In genomic region chr4:86712751-86713195, GRCm38 (mm10) we compare ENCODE assay signal across 9 mouse cellular contexts. TPM values are rescaled to one million over a fixed set of nuclear protein-coding genes. Genes with fewer than 3 reads are reported as not detected.
DNase-seq lines count a peak whose midpoint lies in the region; ATAC-seq and TF ChIP-seq lines count a peak whose summit lies in the region.
"Had no signal": no experiment of that assay in that cellular context is flagged by ENCODE, and none has a peak within 500 bp of the region (broad histone marks: within the 10 kb centered on the region; RNA-seq: fewer than 3 reads in every experiment).

No protein-coding gene starts in this region.

- no peaks in the 10 kb centered on the region for H3K9me3 ChIP-seq in forebrain, postnatal 0 days (ENCODE audit: low read length)
- no peaks in the 10 kb centered on the region for H3K9me3 ChIP-seq in forebrain, embryonic 16.5 days (ENCODE audit: control insufficient read depth, low read length)
- no peaks in the 10 kb centered on the region for H3K9me3 ChIP-seq in kidney, embryonic 15.5 days (replicated peaks)
- H3K9me3 ChIP-seq: hindbrain, embryonic 15.5 days had no signal

- H3K4me2 ChIP-seq in forebrain, postnatal 0 days (ENCODE audit: low read depth), result no peak overlapping the region
- no peak overlapping the region for H3K4me2 ChIP-seq in forebrain, embryonic 16.5 days (ENCODE audit: low read length)
- no peak overlapping the region for H3K4me2 ChIP-seq in kidney, embryonic 15.5 days
- H3K4me2 ChIP-seq: hindbrain, embryonic 15.5 days had no signal

- WGBS in forebrain, postnatal 0 days, result 71% methylated on average over 12 of the region's 12 CpGs
- WGBS in forebrain, embryonic 16.5 days, result 76% methylated on average over 12 of the region's 12 CpGs
- WGBS in small intestine, adult 2 months, result 10% methylated on average over 12 of the region's 12 CpGs
- 83% methylated on average over 12 of the region's 12 CpGs for WGBS in kidney, embryonic 15.5 days

- no peaks in the 10 kb centered on the region for H3K4me1 ChIP-seq in forebrain, postnatal 0 days (ENCODE audit: insufficient read depth)
- no peaks in the 10 kb centered on the region; the same call in none of the 2 replicates for H3K4me1 ChIP-seq in forebrain, embryonic 16.5 days (replicated peaks; ENCODE audit: control insufficient read depth, insufficient read depth, low read length)
- peaks cover 11% of the 10 kb centered on the region; the same call in 1 of the 2 replicates for H3K4me1 ChIP-seq in small intestine, adult 2 months (ENCODE audit: control insufficient read depth, insufficient read depth, insufficient read length, low read length)
- H3K4me1 ChIP-seq in kidney, embryonic 15.5 days, result peaks cover 3% of the 10 kb centered on the region; the same call in 1 of the 2 replicates
- H3K4me1 ChIP-seq: hindbrain, embryonic 15.5 days had no signal

- DNase-seq in forebrain, postnatal 0 days, result peak; percentile 26
- DNase-seq in adrenal gland, postnatal 10 days, result peak; percentile 64
- peak; percentile 47 for DNase-seq in gastrocnemius, postnatal 25 days
- peak; percentile 37 to 54 for DNase-seq in left cerebral cortex, adult 2 months (ENCODE audit: extremely low spot score in 1 of 2, low spot score in 2 of 2)
- no peak for DNase-seq in kidney, adult 8-10 months

- no peak overlapping the region for H3K4me3 ChIP-seq in forebrain, postnatal 0 days (ENCODE audit: low read depth, low read length)
- H3K4me3 ChIP-seq in forebrain, embryonic 16.5 days (replicated peaks; ENCODE audit: low read length), result no peak overlapping the region
- H3K4me3 ChIP-seq in left cerebral cortex, adult 2 months, result peak overlapping the region; percentile 19
- H3K4me3 ChIP-seq in small intestine, adult 2 months (ENCODE audit: low read depth, low read length), result peak overlapping the region; percentile 57
- H3K4me3 ChIP-seq in kidney, embryonic 15.5 days (replicated peaks), result no peak overlapping the region
- H3K4me3 ChIP-seq: hindbrain, embryonic 15.5 days had no signal

- intact Hi-C loops in left cerebral cortex, adult 2 months (cut with DNase I), result no loop called here

- TF ChIP-seq POLR2A in small intestine, adult 2 months (IDR thresholded peaks at IDR 0.05; ENCODE audit: low read depth, low read length), result peak; percentile 33; the same call in 1 of the 2 replicates

- ATAC-seq in forebrain, postnatal 0 days, result no peak
- no peak for ATAC-seq in forebrain, embryonic 16.5 days
- ATAC-seq in kidney, embryonic 15.5 days (replicated peaks; ENCODE audit: low FRiP score), result no peak

- no peak for TF ChIP-seq CTCF in forebrain, postnatal 0 days (IDR thresholded peaks at IDR 0.05; ENCODE audit: low read depth)
- no peak for TF ChIP-seq CTCF in left cerebral cortex, adult 2 months (IDR thresholded peaks at IDR 0.05)
- TF ChIP-seq CTCF in small intestine, adult 2 months (IDR thresholded peaks at IDR 0.05; ENCODE audit: extremely low read depth, insufficient read length, insufficient replicate concordance, low read depth, low read length), result no peak

- H3K9ac ChIP-seq in forebrain, postnatal 0 days, result no peak overlapping the region
- H3K9ac ChIP-seq in forebrain, embryonic 16.5 days (replicated peaks; ENCODE audit: low read depth, low read length), result no peak overlapping the region
- H3K9ac ChIP-seq in kidney, embryonic 15.5 days, result no peak overlapping the region
- H3K9ac ChIP-seq: hindbrain, embryonic 15.5 days had no signal

- H3K27me3 ChIP-seq in forebrain, postnatal 0 days (ENCODE audit: insufficient read depth, low read length), result no peaks in the 10 kb centered on the region
- no peaks in the 10 kb centered on the region for H3K27me3 ChIP-seq in forebrain, embryonic 16.5 days (replicated peaks; ENCODE audit: control insufficient read depth, insufficient read depth, low read length)
- H3K27me3 ChIP-seq in small intestine, adult 2 months (ENCODE audit: control insufficient read depth, insufficient read depth, low read length), result no peaks in the 10 kb centered on the region
- H3K27me3 ChIP-seq in kidney, embryonic 15.5 days, result no peaks in the 10 kb centered on the region
- H3K27me3 ChIP-seq: hindbrain, embryonic 15.5 days had no signal

- H3K36me3 ChIP-seq in forebrain, postnatal 0 days (ENCODE audit: insufficient read depth), result no peaks in the 10 kb centered on the region
- no peaks in the 10 kb centered on the region for H3K36me3 ChIP-seq in forebrain, embryonic 16.5 days (ENCODE audit: control insufficient read depth, insufficient read depth)
- H3K36me3 ChIP-seq in small intestine, adult 2 months (ENCODE audit: control insufficient read depth, insufficient read depth, low read length), result no peaks in the 10 kb centered on the region
- no peaks in the 10 kb centered on the region for H3K36me3 ChIP-seq in kidney, embryonic 15.5 days
- H3K36me3 ChIP-seq: hindbrain, embryonic 15.5 days had no signal

- no peak overlapping the region for H3K27ac ChIP-seq in forebrain, postnatal 0 days (ENCODE audit: low read depth, low read length)
- no peak overlapping the region for H3K27ac ChIP-seq in forebrain, embryonic 16.5 days (ENCODE audit: low read length)
- peak overlapping the region; percentile 58 for H3K27ac ChIP-seq in left cerebral cortex, adult 2 months
- H3K27ac ChIP-seq in small intestine, adult 2 months (ENCODE audit: insufficient read depth, low read depth, low read length), result peak overlapping the region; percentile 89
- H3K27ac ChIP-seq in kidney, embryonic 15.5 days, result no peak overlapping the region
- H3K27ac ChIP-seq: hindbrain, embryonic 15.5 days had no signal

RNA-seq across cellular contexts. Expression of gene Dennd4c, which starts 35.6 kb away (rescaled TPM):
- 11.6 and 28.7 TPM in 2 replicates for total RNA-seq in forebrain, postnatal 0 days (2014; rRNA removed)
- 0.89 and 1.9 TPM in 2 replicates for polyA plus RNA-seq in forebrain, postnatal 0 days (2015; fragmentation: Nextera tagmentation; extraction: Ambion mirVana)
- polyA plus RNA-seq in forebrain, embryonic 16.5 days (2015; fragmentation: Nextera tagmentation; extraction: Ambion mirVana), result 3.2 and 4.7 TPM in 2 replicates
- total RNA-seq in adrenal gland, postnatal 10 days (2021), result 10 to 100 TPM; 32.7 to 39.9 TPM
- 10 to 100 TPM; 23.2 to 27.5 TPM for total RNA-seq in gastrocnemius, postnatal 25 days (2021)
- total RNA-seq in left cerebral cortex, adult 2 months (2021), result 10 to 100 TPM in 1 of 2 experiments, 1 to 10 TPM in 1; 9.6 to 12.2 TPM
- polyA plus RNA-seq in small intestine, adult 2 months (2012; rRNA removed), result 2.4 and 4.4 TPM in 2 replicates
- 6.8 and 8.5 TPM in 2 replicates for polyA plus RNA-seq in kidney, embryonic 15.5 days (2015; fragmentation: Nextera tagmentation; extraction: Ambion mirVana)

RNA-seq across cellular contexts. Expression of gene Plin2, which starts 42.9 kb away (rescaled TPM):
- total RNA-seq in forebrain, postnatal 0 days (2014; rRNA removed), result 32.7 and 35.5 TPM in 2 replicates
- polyA plus RNA-seq in forebrain, postnatal 0 days (2015; fragmentation: Nextera tagmentation; extraction: Ambion mirVana), result 35.5 and 36.2 TPM in 2 replicates
- 37.3 and 43.7 TPM in 2 replicates for polyA plus RNA-seq in forebrain, embryonic 16.5 days (2015; fragmentation: Nextera tagmentation; extraction: Ambion mirVana)
- 100 to 1,000 TPM; 298 to 336 TPM for total RNA-seq in adrenal gland, postnatal 10 days (2021)
- 10 to 100 TPM; 58.2 to 75.2 TPM for total RNA-seq in gastrocnemius, postnatal 25 days (2021)
- total RNA-seq in left cerebral cortex, adult 2 months (2021), result 10 to 100 TPM in 1 of 2 experiments, 1 to 10 TPM in 1; 7.7 to 11.3 TPM
- 41.0 and 119 TPM in 2 replicates for polyA plus RNA-seq in small intestine, adult 2 months (2012; rRNA removed)
- polyA plus RNA-seq in kidney, embryonic 15.5 days (2015; fragmentation: Nextera tagmentation; extraction: Ambion mirVana), result 58.0 and 70.8 TPM in 2 replicates

Comparison
In these comparisons a context has a peak if more than half of its experiments do, and no peak if none do; other contexts are left out.
1. DNase-seq: peak in forebrain, postnatal 0 days (single experiment), adrenal gland, postnatal 10 days (single experiment), gastrocnemius, postnatal 25 days (single experiment) and left cerebral cortex, adult 2 months (2 of 2); none in kidney, adult 8-10 months (0 of 2).
2. H3K27ac ChIP-seq: peak in left cerebral cortex, adult 2 months (single experiment) and small intestine, adult 2 months (single experiment); none in forebrain, postnatal 0 days (single experiment), forebrain, embryonic 16.5 days (single experiment) and kidney, embryonic 15.5 days (single experiment).
3. H3K4me3 ChIP-seq: peak in left cerebral cortex, adult 2 months (single experiment) and small intestine, adult 2 months (single experiment); none in forebrain, postnatal 0 days (single experiment), forebrain, embryonic 16.5 days (single experiment) and kidney, embryonic 15.5 days (single experiment).